Mouse (Mus musculus) MEL (cell line): ENCODE measurements around the gene Man2a2.

Experiments used
- CHD2 ChIP-seq: IDR thresholded peaks from 2 replicates; pipeline ENCODE4 v1.6.1; 2011; ENCODE audit warnings: low read length, improper control_type of control experiment
- CTCF ChIP-seq, 3 experiments: IDR thresholded peaks in 2 of 3; conservative IDR thresholded peaks in 1 of 3; 2 replicates each; pipeline ENCODE4 v1.5.1; 2011 to 2012; ENCODE audit warnings: low read length in 3 of 3, low read depth in 2 of 3, mild to moderate bottlenecking in 2 of 3, improper control_type of control experiment in 1 of 3, inconsistent platforms in 1 of 3, mixed read lengths in 1 of 3, moderate library complexity in 1 of 3; ENCODE audit not compliant: control insufficient read depth in 1 of 3, insufficient read depth in 1 of 3, poor library complexity in 1 of 3, severe bottlenecking in 1 of 3
- ETS1 ChIP-seq: IDR thresholded peaks from 2 replicates; pipeline ENCODE4 v1.6.1; 2012; ENCODE audit warnings: low read depth, mild to moderate bottlenecking, inconsistent platforms, low read length, improper control_type of control experiment, moderate library complexity
- GABPA ChIP-seq: IDR thresholded peaks from 2 replicates; pipeline ENCODE4 v1.6.1; 2012; ENCODE audit warnings: low read depth, mild to moderate bottlenecking, inconsistent platforms, low read length, improper control_type of control experiment, moderate library complexity
- POLR2A ChIP-seq, 2 experiments: IDR thresholded peaks; 2 replicates each; pipeline ENCODE4 v1.6.1; 2011 to 2012; ENCODE audit warnings: low read length in 2 of 2, mild to moderate bottlenecking in 2 of 2, control low read depth in 1 of 2, improper control_type of control experiment in 1 of 2, low read depth in 1 of 2, moderate library complexity in 1 of 2; ENCODE audit not compliant: control insufficient read depth in 1 of 2, insufficient read depth in 1 of 2, poor library complexity in 1 of 2
- RAD21 ChIP-seq: IDR thresholded peaks from 2 replicates; pipeline ENCODE4 v1.6.1; 2011; ENCODE audit warnings: mild to moderate bottlenecking, low read depth, low read length, improper control_type of control experiment
- SIN3A ChIP-seq: IDR thresholded peaks from 2 replicates; pipeline ENCODE4 v1.6.1; 2012; ENCODE audit warnings: low read length, improper control_type of control experiment, inconsistent platforms
- SMC3 ChIP-seq: IDR thresholded peaks from 2 replicates; pipeline ENCODE4 v1.6.1; 2011; ENCODE audit warnings: low read depth, low read length, improper control_type of control experiment
- TAL1 ChIP-seq: IDR thresholded peaks from 2 replicates; pipeline ENCODE4 v1.6.1; 2012; ENCODE audit warnings: mild to moderate bottlenecking, inconsistent platforms, low read length, moderate library complexity, mixed read lengths
- TBP ChIP-seq: IDR thresholded peaks from 2 replicates; pipeline ENCODE4 v1.8.0; 2011; ENCODE audit warnings: low read depth, low read length, improper control_type of control experiment
- USF1 ChIP-seq: IDR thresholded peaks from 2 replicates; pipeline ENCODE4 v1.6.1; 2014; ENCODE audit warnings: low read depth, mild to moderate bottlenecking, inconsistent platforms, low read length, improper control_type of control experiment, moderate library complexity
- USF2 ChIP-seq, 2 experiments: IDR thresholded peaks; 2 replicates each; pipeline ENCODE4 v1.6.1; 2011 to 2012; ENCODE audit warnings: improper control_type of control experiment in 2 of 2, low read length in 2 of 2, borderline replicate concordance in 1 of 2, inconsistent platforms in 1 of 2, low read depth in 1 of 2, mild to moderate bottlenecking in 1 of 2; ENCODE audit not compliant: insufficient read depth in 1 of 2

DNA sequence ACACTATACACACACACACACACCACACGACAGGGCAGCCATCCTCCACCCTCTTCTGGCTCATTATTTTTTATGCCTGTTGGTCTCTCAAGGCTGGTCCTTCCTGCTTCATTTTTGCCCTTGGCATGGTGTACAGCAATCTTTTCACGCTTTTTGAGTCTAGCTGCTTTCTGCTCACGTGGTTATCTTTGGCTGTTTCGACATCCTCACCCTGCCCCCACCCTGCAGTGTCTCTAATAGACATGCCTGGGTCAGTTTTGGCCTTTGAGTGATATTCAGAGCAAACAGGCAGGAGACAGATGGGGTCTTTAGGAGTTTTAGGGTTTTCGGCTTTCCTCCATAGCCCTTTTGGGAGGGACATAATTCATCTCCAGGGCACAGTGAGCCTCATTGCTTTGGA is 24.3 kb downstream of the Man2a2 start:
- TF ChIP-seq RAD21 (no peak), TAL1 (no peak), TBP (no peak), CTCF (IDR thresholded peaks at IDR 0.05 in 2 of 3, conservative IDR thresholded peaks at IDR 0.05 in 1 of 3; ENCODE audit: control insufficient read depth in 1 of 3, insufficient read depth in 1 of 3, low read depth in 2 of 3, low read length in 3 of 3, poor library complexity in 1 of 3, severe bottlenecking in 1 of 3) (no peak), POLR2A (IDR thresholded peaks at IDR 0.05; ENCODE audit: control insufficient read depth in 1 of 2, insufficient read depth in 1 of 2, low read depth in 1 of 2, low read length in 2 of 2, poor library complexity in 1 of 2) (no peak), USF2 (IDR thresholded peaks at IDR 0.05; ENCODE audit: borderline replicate concordance in 1 of 2, insufficient read depth in 1 of 2, low read depth in 1 of 2, low read length in 2 of 2) (no peak), CHD2 (no peak), SIN3A (no peak), SMC3 (no peak), ETS1 (no peak), USF1 (no peak), GABPA (no peak)
